Mouse (Mus musculus) liver, postnatal 0 days (tissue): ENCODE measurements around the gene Adra1d.

Experiments
- CTCF ChIP-seq: sonication (generic); IDR thresholded peaks from 2 replicates; pipeline ENCODE4 v1.5.1; 2016; ENCODE audit warnings: antibody characterized with exemption, low read depth
- EP300 ChIP-seq: IDR thresholded peaks from 2 replicates; pipeline ENCODE4 v1.6.1; 2016; ENCODE audit warnings: antibody characterized with exemption, low read depth, mild to moderate bottlenecking

DNA sequence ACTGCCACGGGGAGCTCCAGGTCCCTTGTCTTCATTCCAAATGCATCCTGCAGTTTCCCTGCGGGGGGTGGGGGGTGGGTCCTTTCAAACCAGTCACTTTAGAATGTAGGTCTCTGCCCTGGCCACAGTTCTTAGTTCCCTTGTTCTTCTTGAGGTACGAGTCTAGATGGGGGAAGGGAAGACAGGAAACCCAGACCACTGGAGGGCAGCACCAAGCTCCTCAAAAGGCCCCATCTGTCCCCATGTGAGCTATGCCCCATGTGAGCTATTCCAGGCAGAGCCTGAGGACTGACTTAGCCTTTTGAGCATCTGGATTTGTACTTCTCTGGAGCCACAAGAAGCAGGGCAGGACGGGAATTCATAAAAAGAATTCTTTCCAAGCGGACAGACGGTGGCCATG, 19.6 kb downstream of the Adra1d start:
- TF ChIP-seq EP300 (no peak), CTCF (peak; percentile 33; the same call in 1 of the 2 replicates)
